Mouse (Mus musculus) midbrain, embryonic 11.5 days (tissue): Measurements from ENCODE around the gene Tubgcp5. TPM values are rescaled to one million over a fixed set of nuclear protein-coding genes. Genes with fewer than 3 reads are reported as not detected.
"Not testable (repeated sequence)": the region's sequence is repeated elsewhere in the genome, so short reads cannot be mapped to it uniquely, and the experiment has no call there.

Experiments used
- ATAC-seq: fragments of 200-750 bp; cut with Nextera tagmentation; 2 replicates; pipeline ENCODE4 v1.8.0; 2017; ENCODE audit warnings: moderate TSS enrichment, moderate library complexity; ENCODE audit not compliant: low FRiP score
- DNase-seq: peaks from one replicate; pipeline ENCODE4 v3.0.0; 2015; ENCODE audit warnings: low spot score; ENCODE audit errors: missing footprints
- H3K27ac ChIP-seq: fragments of 300-500 bp; sonication (generic); 2 replicates; pipeline ENCODE4 v1.5.1; 2014; ENCODE audit warnings: low read depth, low read length
- H3K27me3 ChIP-seq: fragments of 300-500 bp; sonication (generic); 2 replicates; pipeline ENCODE4 v1.6.1; 2014; ENCODE audit warnings: mild to moderate bottlenecking, low read length, moderate library complexity, mixed read lengths; ENCODE audit not compliant: control insufficient read depth, insufficient read depth
- H3K36me3 ChIP-seq: fragments of 300-500 bp; sonication (generic); 2 replicates; pipeline ENCODE4 v1.6.1; 2014; ENCODE audit warnings: mild to moderate bottlenecking, low read length, moderate library complexity, mixed read lengths; ENCODE audit not compliant: control insufficient read depth, insufficient read depth
- H3K4me1 ChIP-seq: fragments of 300-500 bp; sonication (generic); 2 replicates; pipeline ENCODE4 v1.6.1; 2014; ENCODE audit warnings: low read length; ENCODE audit not compliant: control insufficient read depth, insufficient read depth
- H3K4me2 ChIP-seq: fragments of 300-500 bp; sonication (generic); 2 replicates; pipeline ENCODE4 v1.6.1; 2014; ENCODE audit warnings: mild to moderate bottlenecking, moderate library complexity
- H3K4me3 ChIP-seq: fragments of 300-500 bp; sonication (generic); 2 replicates; pipeline ENCODE4 v1.5.1; 2014; ENCODE audit warnings: low read depth, low read length
- H3K9ac ChIP-seq: fragments of 300-500 bp; sonication (generic); 2 replicates; pipeline ENCODE4 v1.6.1; 2014; ENCODE audit warnings: low read length
- H3K9me3 ChIP-seq: fragments of 300-500 bp; sonication (generic); 2 replicates; pipeline ENCODE4 v1.6.1; 2016; ENCODE audit warnings: low read length; ENCODE audit not compliant: control insufficient read depth
- WGBS: fragments of 180-500 bp; shearing (Covaris S2); extraction: QIAGEN DNeasy Blood & Tissue Kit; methylation state at CpG from one replicate; pipeline ENCODE4 v1.1.7; 2014; 5-methylcytosine and 5-hydroxymethylcytosine counted together
- polyA plus RNA-seq: library from polyadenylated mRNA; unstranded; fragments of >200 nt; fragmentation: Nextera tagmentation; extraction: Ambion mirVana; gene quantifications from 2 replicates; pipeline ENCODE4 v1.2.1, GENCODE M21; 2014

Tubgcp5 gene
- polyA plus RNA-seq: 31.8 and 37.4 TPM in 2 replicates

DNA sequence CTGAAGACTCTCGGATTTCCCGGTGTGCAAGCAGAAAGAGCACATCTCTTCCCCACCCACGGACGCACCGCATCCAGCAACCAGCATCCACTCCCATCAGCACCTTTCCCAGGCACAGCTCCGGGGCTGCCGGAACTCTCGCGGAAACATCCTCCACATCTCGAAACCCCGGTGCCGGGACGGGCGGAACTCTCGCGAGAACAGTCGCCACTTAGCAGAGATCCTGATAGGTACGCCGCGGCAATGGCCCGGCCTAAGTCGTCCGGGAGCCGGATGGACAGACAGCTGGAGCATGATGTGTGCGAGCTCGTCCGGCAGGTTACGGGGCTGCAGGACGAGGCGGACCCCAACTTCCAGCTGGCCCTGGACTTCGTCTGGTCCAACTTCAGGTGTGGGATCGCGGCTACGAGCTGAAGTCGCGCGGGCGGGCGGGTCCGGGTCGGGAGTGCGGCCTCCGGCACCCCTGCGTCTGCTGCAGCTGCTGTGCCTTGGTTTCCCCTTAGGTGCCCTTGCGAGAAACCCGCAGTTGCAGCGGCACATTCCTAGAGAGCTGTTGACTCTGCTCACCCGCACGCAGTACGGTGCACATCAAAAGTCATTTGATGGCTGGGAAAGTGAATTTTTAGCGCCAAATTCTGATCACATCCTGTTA is at the start of gene Tubgcp5:
TSS of gene Tubgcp5 (plus strand) at position 203 of the 652 bp plus-strand sequence.
- no peaks in the 10 kb centered on the region for H3K27me3 ChIP-seq
- peak; percentile 99 for ATAC-seq
- under 1% methylated on average over 50 of the region's 51 CpGs for WGBS

DNA sequence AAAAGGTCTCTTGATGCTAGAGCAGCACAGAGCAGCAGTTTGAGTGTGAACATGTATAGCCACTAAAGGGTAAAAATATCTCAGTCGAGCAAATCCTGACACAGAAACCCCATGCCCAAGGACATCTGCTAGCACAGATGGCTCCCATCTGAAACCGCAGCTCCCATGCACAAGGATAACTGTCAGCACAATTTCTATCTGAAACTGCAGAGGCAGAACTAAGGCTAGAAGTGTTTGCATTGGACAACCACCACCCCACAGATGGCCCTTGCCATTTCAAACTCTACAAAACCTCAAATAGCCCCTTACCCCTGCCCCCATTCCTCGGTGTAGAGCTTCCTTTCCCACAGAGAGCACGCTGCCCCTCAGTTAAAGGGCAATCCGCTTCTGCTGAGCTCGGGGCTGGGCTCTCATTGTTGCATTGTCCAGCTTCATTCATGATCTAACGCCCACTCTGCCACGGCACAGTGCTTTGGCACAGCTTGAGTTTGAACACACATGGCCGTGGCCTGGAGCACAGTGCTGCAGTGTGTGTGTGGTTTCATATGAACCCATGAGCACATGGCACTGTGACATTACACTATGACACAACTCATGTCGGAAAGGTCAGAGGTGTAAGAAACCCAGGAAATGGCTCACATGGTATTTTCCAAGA is 49.3 kb upstream of the Tubgcp5 start:
- H3K27ac ChIP-seq: no peak overlapping the region
- peaks cover 3% of the 10 kb centered on the region; the same call in 1 of the 2 replicates for H3K4me1 ChIP-seq
- no peaks in the 10 kb centered on the region for H3K9me3 ChIP-seq
- DNase-seq (peak; percentile 81), ATAC-seq (peak; percentile 57; the same call in 1 of the 2 replicates)
- H3K4me3 ChIP-seq: no peak overlapping the region
- H3K9ac ChIP-seq: no peak overlapping the region
- WGBS: 41% methylated on average over 10 of the region's 10 CpGs
- H3K4me2 ChIP-seq: no peak overlapping the region
- no peaks in the 10 kb centered on the region for H3K36me3 ChIP-seq
- no peaks in the 10 kb centered on the region for H3K27me3 ChIP-seq

More for the DNA sequence above, at the start of gene Tubgcp5:
- Histone ChIP-seq H3K9me3 (no peaks in the 10 kb centered on the region), H3K4me1 (peaks cover 8% of the 10 kb centered on the region), H3K4me3 (peak within 1 kb of the TSS; percentile 67), H3K9ac (peak within 1 kb of the TSS; percentile 92), H3K27ac (no peak within 1 kb of the TSS; the same call in 1 of the 2 replicates), H3K4me2 (peak within 1 kb of the TSS; percentile 73), H3K36me3 (peaks cover 13% of the 10 kb centered on the region; the same call in 1 of the 2 replicates)
- peak; percentile 99 for DNase-seq

DNA sequence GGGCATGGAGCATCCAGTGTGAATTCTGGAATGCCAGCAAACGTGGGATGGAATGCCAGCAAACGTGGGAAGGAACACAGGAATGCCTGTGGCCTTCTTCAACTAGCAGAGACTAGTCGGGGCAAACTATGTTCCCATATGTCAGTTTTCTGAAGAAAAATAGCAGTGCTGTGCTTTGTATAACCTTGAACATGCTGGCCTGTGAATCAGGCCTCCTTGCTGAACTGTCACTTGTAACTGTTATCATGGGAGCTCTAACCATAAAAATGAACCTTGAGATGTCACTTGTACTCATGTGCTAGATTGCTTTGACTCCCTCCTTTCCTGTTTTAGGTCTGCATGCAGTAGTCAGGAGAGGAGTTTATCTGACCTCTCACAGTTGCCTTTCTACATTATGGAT is 43.1 kb upstream of the Tubgcp5 start:
- 84% methylated on average over 3 of the region's 3 CpGs for WGBS
- Histone ChIP-seq H3K9ac (no peak overlapping the region), H3K9me3 (no peaks in the 10 kb centered on the region), H3K4me2 (no peak overlapping the region), H3K27me3 (no peaks in the 10 kb centered on the region), H3K36me3 (no peaks in the 10 kb centered on the region), H3K4me1 (no peaks in the 10 kb centered on the region), H3K4me3 (no peak overlapping the region), H3K27ac (no peak overlapping the region)
- no peak for ATAC-seq
- no peak for DNase-seq

DNA sequence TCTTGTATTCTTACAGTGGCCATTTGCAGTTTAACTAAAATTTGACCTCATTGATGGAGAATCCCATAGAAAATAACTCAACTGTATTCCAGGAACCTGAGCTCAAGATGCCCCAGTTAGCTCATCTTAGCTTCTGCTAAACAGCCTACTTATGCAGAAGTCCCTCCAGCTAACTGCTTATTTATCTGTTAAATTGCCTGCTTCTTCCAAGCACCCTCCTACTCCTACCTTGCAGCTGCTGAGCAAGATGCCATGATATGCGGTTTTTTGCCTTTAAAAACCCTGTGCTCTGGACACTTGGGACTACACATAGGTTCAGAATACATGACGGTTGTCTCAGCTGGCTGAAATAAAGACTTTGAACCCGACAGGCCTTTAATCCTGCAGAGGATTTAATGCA is 34.6 kb upstream of the Tubgcp5 start:
- Histone ChIP-seq H3K9me3 (no peaks in the 10 kb centered on the region), H3K27ac (no peak overlapping the region), H3K27me3 (no peaks in the 10 kb centered on the region), H3K4me1 (no peaks in the 10 kb centered on the region), H3K4me2 (no peak overlapping the region), H3K36me3 (no peaks in the 10 kb centered on the region), H3K9ac (no peak overlapping the region), H3K4me3 (no peak overlapping the region)
- ATAC-seq (no peak), DNase-seq (no peak)
- 55% methylated on average over 3 of the region's 3 CpGs for WGBS

DNA sequence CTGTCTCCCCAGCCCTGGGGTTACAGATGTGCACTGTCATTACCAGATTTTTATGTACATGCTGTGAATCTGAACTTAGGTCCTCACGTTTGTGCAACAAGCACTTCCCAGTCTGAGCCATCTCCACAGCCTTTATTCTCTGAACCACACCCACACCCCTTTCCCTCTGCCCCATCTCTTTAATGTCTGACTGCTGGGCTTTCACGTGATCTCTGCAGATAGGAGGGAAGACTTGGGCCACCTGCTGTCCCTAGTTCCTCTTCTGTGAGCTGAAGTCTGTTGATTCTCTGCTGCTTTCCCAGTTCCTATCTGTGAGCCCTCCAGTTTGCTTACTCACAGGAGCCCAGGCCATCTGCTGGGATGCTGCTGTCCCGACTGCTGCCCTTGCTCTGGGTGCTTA is 26.0 kb upstream of the Tubgcp5 start, which contains the start of gene Siglech:
TSS of gene Siglech (plus strand) at position 253 of the 400 bp plus-strand sequence.
- 45% methylated on average over 3 of the region's 3 CpGs for WGBS
- Histone ChIP-seq H3K27me3 (no peaks in the 10 kb centered on the region), H3K27ac (no peak within 1 kb of the TSS), H3K4me3 (no peak within 1 kb of the TSS), H3K4me1 (no peaks in the 10 kb centered on the region), H3K9ac (no peak within 1 kb of the TSS), H3K4me2 (no peak within 1 kb of the TSS), H3K9me3 (no peaks in the 10 kb centered on the region), H3K36me3 (no peaks in the 10 kb centered on the region)
- ATAC-seq: no peak
- no peak for DNase-seq

DNA sequence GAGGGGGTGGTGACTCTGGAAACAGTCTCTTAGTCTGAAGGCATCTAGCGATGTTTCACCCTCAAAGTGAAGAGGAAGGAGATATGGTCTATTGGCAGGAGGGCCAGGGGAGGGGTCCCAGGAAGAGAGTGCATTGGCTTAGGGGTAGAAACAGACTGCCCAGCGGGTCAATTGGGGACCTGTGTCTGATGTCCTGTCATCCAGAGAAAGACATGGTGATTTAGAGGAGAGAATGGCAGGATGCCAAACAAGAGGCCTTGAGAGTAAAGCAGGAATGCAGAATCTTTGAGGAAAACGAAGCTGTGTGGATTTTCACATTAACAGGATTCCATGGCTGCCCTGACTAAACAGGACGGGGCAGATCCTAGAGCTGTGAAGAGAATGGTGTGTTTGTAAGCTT is 13.9 kb upstream of the Tubgcp5 start:
- Histone ChIP-seq H3K36me3 (no peaks in the 10 kb centered on the region), H3K4me3 (no peak overlapping the region), H3K4me2 (no peak overlapping the region), H3K27ac (no peak overlapping the region), H3K4me1 (no peaks in the 10 kb centered on the region), H3K9me3 (no peaks in the 10 kb centered on the region), H3K27me3 (no peaks in the 10 kb centered on the region), H3K9ac (no peak overlapping the region)
- DNase-seq (no peak), ATAC-seq (no peak)
- 84% methylated on average over 4 of the region's 4 CpGs for WGBS

DNA sequence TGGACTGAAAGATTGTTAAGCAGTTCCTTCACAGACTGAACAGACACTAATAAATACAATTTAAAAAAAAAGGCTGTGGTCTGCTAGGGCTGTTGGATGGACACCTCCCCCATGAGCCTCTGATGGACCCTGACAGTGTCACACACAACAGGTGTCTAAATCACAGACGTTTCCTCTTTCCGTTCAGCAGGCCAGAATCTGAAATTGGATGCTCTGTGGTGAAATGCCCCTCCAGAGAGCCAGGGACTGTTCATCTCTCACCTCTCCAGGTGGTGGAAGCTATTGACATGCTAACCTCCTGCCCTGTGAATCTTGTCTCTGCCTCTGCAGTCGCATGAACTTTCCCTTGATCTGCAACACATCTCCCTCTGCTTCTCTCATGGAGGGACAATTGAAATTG is 11.5 kb upstream of the Tubgcp5 start:
- WGBS: 67% methylated on average over 3 of the region's 3 CpGs

DNA sequence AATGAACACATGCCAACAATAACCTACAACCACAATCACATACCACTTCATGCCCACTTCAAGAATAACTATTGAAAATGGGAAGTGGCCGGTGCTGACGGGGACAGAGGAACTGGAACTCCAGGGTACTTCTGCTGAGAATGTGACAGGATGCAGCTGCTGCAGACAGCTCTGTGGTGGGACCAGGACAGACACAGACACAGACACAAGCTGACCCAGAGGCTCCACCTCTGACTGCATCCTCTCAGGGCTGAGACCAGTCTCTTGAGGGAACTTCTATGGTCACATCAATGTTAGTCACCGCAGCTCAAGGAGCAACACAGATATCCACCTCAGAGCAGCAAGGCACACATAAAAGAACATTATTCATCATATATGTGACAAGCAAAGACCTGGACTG is 9.4 kb upstream of the Tubgcp5 start:
- H3K4me1 ChIP-seq: no peaks in the 10 kb centered on the region
- H3K36me3 ChIP-seq: no peaks in the 10 kb centered on the region
- H3K9ac ChIP-seq: no peak overlapping the region
- no peak overlapping the region for H3K4me3 ChIP-seq
- DNase-seq (no peak), ATAC-seq (no peak)
- no peak overlapping the region for H3K27ac ChIP-seq
- 90% methylated on average over 3 of the region's 3 CpGs for WGBS
- H3K9me3 ChIP-seq: no peaks in the 10 kb centered on the region
- H3K4me2 ChIP-seq: no peak overlapping the region
- no peaks in the 10 kb centered on the region for H3K27me3 ChIP-seq

More for the DNA sequence above, 11.5 kb upstream of the Tubgcp5 start:
- Histone ChIP-seq H3K27me3 (no peaks in the 10 kb centered on the region), H3K27ac (no peak overlapping the region), H3K4me1 (no peaks in the 10 kb centered on the region), H3K9me3 (no peaks in the 10 kb centered on the region), H3K9ac (no peak overlapping the region), H3K36me3 (no peaks in the 10 kb centered on the region), H3K4me3 (no peak overlapping the region), H3K4me2 (no peak overlapping the region)
- DNase-seq (no peak), ATAC-seq (no peak)

DNA sequence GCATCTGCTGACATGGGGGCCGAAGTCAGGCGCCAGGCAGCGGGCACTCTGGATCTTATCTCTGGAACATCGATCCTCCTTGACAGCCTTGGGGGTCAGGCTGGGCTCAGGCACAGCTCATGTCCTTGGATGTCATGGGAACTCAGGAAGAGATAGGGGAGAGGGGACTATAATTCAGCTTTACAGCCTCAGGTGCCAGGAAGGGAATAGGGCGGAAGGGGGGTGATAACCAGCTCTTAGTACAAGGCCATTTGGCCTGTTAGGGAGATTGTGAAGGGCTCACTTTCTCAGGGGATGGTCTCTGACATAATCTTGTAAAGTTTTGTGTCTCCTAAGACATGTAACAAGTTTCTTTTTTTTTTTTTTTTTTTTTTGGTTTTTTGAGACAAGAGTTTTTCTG is 3.4 kb upstream of the Tubgcp5 start:
- H3K9me3 ChIP-seq, H3K27me3 ChIP-seq, H3K27ac ChIP-seq, H3K4me1 ChIP-seq, H3K4me3 ChIP-seq, ATAC-seq, H3K36me3 ChIP-seq, DNase-seq, H3K4me2 ChIP-seq, H3K9ac ChIP-seq: not testable (repeated sequence)
- 87% methylated on average over 4 of the region's 5 CpGs for WGBS
